Mouse (Mus musculus): ENCODE measurements around the gene Chp2.

- peak; percentile 53; the same call in 1 of the 2 replicates for TF ChIP-seq CTCF (IDR thresholded peaks at IDR 0.05; ENCODE audit: extremely low read depth, insufficient read depth, insufficient read length, insufficient replicate concordance)
- no peak for TF ChIP-seq POLR2A (IDR thresholded peaks at IDR 0.05; ENCODE audit: low read depth, low read length)
These were observed 29.8 kb upstream of the Chp2 start for GRCm38 (mm10) chr7:122189484-122189883.
